Mouse (Mus musculus): Measurements from ENCODE around the gene C1ra. TPM values are rescaled to one million over a fixed set of nuclear protein-coding genes. Genes with fewer than 3 reads are reported as not detected.
"Not testable (repeated sequence)": the region's sequence is repeated elsewhere in the genome, so short reads cannot be mapped to it uniquely, and the experiment has no call there.

Gene C1ra
- polyA plus RNA-seq, 1 experiment from 2014 or later = 0.20 TPM

DNA sequence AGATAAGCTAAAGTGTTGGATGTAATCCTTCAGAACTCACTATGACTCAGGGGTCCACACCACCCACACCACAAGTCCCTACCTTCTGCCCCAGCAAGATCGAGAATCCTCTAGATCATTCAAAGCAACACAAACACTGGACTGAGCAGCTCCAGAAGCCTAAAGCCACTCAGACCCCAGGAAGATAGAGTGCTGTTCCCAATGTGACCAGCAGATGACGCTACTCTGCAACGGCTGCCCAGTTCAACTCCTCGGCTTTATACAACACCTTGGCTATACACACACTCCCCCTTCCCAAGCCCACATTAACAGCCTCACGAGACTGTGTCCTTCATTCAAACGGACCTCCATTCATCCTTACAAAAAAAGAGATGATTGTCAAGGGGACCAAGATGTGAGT lies 39.4 kb upstream of the C1ra start:
- DNase-seq (ENCODE audit: low spot score) (peak; percentile 7), ATAC-seq (replicated peaks; ENCODE audit: insufficient number of reproducible peaks, low FRiP score, low TSS enrichment, low read depth) (no peak)
- Histone ChIP-seq H3K27ac (replicated peaks; ENCODE audit: low read depth, low read length) (no peak overlapping the region), H3K9me3 (replicated peaks; ENCODE audit: control insufficient read depth, low read length) (no peaks in the 10 kb centered on the region), H3K4me2 (ENCODE audit: low read depth, low read length) (no peak overlapping the region), H3K27me3 (ENCODE audit: control insufficient read depth, insufficient read depth, low read length) (no peaks in the 10 kb centered on the region), H3K36me3 (replicated peaks; ENCODE audit: control insufficient read depth, insufficient read depth, low read depth, low read length) (no peaks in the 10 kb centered on the region), H3K9ac (replicated peaks; ENCODE audit: low read length) (no peak overlapping the region), H3K4me1 (ENCODE audit: control insufficient read depth, insufficient read depth, low read length) (no peaks in the 10 kb centered on the region), H3K4me3 (ENCODE audit: low read depth, low read length) (no peak overlapping the region)
- WGBS = 37% methylated on average over 6 of the region's 6 CpGs

DNA sequence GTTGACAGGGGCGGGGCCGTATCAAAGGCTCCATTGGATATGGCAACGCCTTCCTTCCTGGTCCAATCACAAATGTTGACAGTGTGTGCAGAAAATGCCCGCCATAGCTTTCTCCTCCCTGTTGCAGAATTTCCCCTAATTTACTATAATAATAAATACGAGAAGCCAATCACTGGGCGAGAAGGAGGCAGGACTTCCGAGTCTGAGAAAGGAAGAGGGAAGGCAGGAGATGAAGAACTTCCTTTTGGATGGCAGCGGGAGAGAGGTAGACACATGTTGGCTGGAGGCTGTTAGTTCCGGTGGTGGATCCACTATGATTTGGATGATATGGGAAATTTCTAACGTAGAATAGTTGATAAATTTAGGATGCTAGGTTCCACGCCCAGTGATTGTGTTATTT lies 37.6 kb upstream of the C1ra start:
- no peak for ATAC-seq (replicated peaks; ENCODE audit: insufficient number of reproducible peaks, low FRiP score, low TSS enrichment, low read depth)
- H3K36me3 ChIP-seq (replicated peaks; ENCODE audit: control insufficient read depth, insufficient read depth, low read depth, low read length) = no peaks in the 10 kb centered on the region
- H3K4me3 ChIP-seq (ENCODE audit: low read depth, low read length) = no peak overlapping the region

DNA sequence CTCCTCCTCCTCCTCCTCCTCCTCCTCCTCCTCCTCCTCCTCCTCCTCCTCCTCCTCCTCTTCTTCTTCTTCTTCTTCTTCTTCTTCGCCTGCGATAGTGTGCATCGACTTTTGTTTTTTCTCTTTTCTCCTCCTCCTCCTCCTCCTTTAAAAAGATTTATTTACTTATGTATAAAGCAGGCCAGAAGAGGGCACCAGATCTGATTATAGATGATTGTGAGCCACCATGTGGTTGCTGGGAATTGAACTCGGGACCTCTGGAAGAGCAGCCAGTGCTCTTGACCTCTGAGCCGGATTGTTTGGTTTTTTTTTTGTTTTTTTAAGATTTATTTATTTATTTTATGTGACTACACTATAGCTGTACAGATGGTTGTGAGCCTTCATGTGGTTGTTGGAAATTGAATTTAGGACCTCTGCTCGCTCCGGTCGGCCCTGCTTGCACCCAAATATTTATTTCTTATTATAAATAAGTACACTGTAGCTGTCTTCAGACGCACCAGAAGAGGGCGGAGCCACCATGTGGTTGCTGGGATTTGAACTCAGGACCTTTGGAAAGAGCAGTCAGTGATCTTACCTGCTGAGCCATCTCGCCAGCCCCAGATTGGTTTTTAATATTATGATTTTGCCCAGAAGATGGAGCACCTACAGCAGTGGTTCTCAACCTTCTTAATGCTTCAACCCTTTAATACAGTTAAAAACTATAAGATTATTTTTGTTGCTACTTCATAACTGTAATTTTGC lies 36.7 kb upstream of the C1ra start:
- not testable (repeated sequence) for H3K9me3 ChIP-seq (replicated peaks; ENCODE audit: control insufficient read depth, low read length); H3K27ac ChIP-seq (replicated peaks; ENCODE audit: low read depth, low read length); H3K4me3 ChIP-seq (ENCODE audit: low read depth, low read length); DNase-seq (ENCODE audit: low spot score); H3K4me2 ChIP-seq (ENCODE audit: low read depth, low read length); H3K27me3 ChIP-seq (ENCODE audit: control insufficient read depth, insufficient read depth, low read length); H3K9ac ChIP-seq (replicated peaks; ENCODE audit: low read length); ATAC-seq (replicated peaks; ENCODE audit: insufficient number of reproducible peaks, low FRiP score, low TSS enrichment, low read depth); H3K4me1 ChIP-seq (ENCODE audit: control insufficient read depth, insufficient read depth, low read length); H3K36me3 ChIP-seq (replicated peaks; ENCODE audit: control insufficient read depth, insufficient read depth, low read depth, low read length)
- 90% methylated on average over 8 of the region's 11 CpGs for WGBS

More for the DNA sequence above, 37.6 kb upstream of the C1ra start:
- Histone ChIP-seq H3K4me1 (ENCODE audit: control insufficient read depth, insufficient read depth, low read length) (no peaks in the 10 kb centered on the region), H3K27ac (replicated peaks; ENCODE audit: low read depth, low read length) (no peak overlapping the region), H3K9me3 (replicated peaks; ENCODE audit: control insufficient read depth, low read length) (no peaks in the 10 kb centered on the region), H3K27me3 (ENCODE audit: control insufficient read depth, insufficient read depth, low read length) (no peaks in the 10 kb centered on the region), H3K4me2 (ENCODE audit: low read depth, low read length) (no peak overlapping the region), H3K9ac (replicated peaks; ENCODE audit: low read length) (no peak overlapping the region)
- 83% methylated on average over 11 of the region's 11 CpGs for WGBS
- no peak for DNase-seq (ENCODE audit: low spot score)

DNA sequence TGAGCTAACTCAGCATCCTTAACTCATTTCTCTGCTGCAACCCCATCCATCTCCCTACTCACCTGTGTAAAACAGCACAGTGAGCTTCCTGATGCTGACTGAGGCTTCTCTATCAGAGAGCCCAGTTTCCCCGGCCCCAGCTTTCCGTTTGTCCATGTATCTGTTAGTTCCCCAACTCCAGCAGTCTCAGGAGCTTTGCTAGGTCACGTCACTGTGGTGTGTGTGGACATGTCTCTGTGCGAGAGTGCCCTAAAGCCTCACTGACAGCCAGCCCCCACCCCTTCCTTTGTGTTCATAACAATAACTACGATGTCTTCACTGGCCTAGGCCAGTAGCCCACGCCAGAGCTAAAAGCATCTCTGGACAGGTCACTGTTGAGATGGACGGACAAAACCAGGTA lies 36.0 kb upstream of the C1ra start:
- H3K4me3 ChIP-seq (ENCODE audit: low read depth, low read length) = no peak overlapping the region
- no peak overlapping the region for H3K27ac ChIP-seq (replicated peaks; ENCODE audit: low read depth, low read length)
- H3K4me2 ChIP-seq (ENCODE audit: low read depth, low read length) = no peak overlapping the region
- no peaks in the 10 kb centered on the region for H3K27me3 ChIP-seq (ENCODE audit: control insufficient read depth, insufficient read depth, low read length)
- DNase-seq (ENCODE audit: low spot score) (no peak), ATAC-seq (replicated peaks; ENCODE audit: insufficient number of reproducible peaks, low FRiP score, low TSS enrichment, low read depth) (no peak)
- WGBS = 84% methylated on average over 7 of the region's 7 CpGs
- H3K36me3 ChIP-seq (replicated peaks; ENCODE audit: control insufficient read depth, insufficient read depth, low read depth, low read length) = no peaks in the 10 kb centered on the region
- H3K4me1 ChIP-seq (ENCODE audit: control insufficient read depth, insufficient read depth, low read length) = no peaks in the 10 kb centered on the region
- no peak overlapping the region for H3K9ac ChIP-seq (replicated peaks; ENCODE audit: low read length)
- no peaks in the 10 kb centered on the region for H3K9me3 ChIP-seq (replicated peaks; ENCODE audit: control insufficient read depth, low read length)

DNA sequence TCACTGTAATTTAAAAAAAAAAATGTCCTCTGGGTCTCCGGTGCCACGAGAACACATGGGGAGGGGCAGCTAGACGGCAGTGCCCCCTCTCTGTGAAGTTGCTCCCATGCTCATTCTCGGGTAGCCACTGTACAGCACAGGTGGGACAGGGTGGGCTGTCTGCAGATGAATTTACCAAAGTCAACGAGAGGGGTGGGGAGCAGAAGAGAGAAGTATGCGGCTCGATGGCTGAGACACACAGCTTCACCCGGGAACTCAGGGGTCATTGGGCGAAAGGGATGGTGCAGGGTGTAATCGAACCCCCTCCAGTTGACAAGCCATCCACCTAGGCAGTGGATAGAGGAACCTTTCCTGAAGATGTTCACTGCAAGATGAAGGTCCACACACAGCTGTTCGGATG lies 35.4 kb upstream of the C1ra start:
- DNase-seq (ENCODE audit: low spot score) (no peak), ATAC-seq (replicated peaks; ENCODE audit: insufficient number of reproducible peaks, low FRiP score, low TSS enrichment, low read depth) (no peak)
- H3K4me1 ChIP-seq (ENCODE audit: control insufficient read depth, insufficient read depth, low read length) = no peaks in the 10 kb centered on the region
- no peaks in the 10 kb centered on the region for H3K9me3 ChIP-seq (replicated peaks; ENCODE audit: control insufficient read depth, low read length)
- H3K27me3 ChIP-seq (ENCODE audit: control insufficient read depth, insufficient read depth, low read length) = no peaks in the 10 kb centered on the region
- no peaks in the 10 kb centered on the region for H3K36me3 ChIP-seq (replicated peaks; ENCODE audit: control insufficient read depth, insufficient read depth, low read depth, low read length)
- H3K4me3 ChIP-seq (ENCODE audit: low read depth, low read length) = no peak overlapping the region
- no peak overlapping the region for H3K4me2 ChIP-seq (ENCODE audit: low read depth, low read length)
- H3K9ac ChIP-seq (replicated peaks; ENCODE audit: low read length) = no peak overlapping the region
- WGBS = 87% methylated on average over 11 of the region's 11 CpGs
- H3K27ac ChIP-seq (replicated peaks; ENCODE audit: low read depth, low read length) = no peak overlapping the region

DNA sequence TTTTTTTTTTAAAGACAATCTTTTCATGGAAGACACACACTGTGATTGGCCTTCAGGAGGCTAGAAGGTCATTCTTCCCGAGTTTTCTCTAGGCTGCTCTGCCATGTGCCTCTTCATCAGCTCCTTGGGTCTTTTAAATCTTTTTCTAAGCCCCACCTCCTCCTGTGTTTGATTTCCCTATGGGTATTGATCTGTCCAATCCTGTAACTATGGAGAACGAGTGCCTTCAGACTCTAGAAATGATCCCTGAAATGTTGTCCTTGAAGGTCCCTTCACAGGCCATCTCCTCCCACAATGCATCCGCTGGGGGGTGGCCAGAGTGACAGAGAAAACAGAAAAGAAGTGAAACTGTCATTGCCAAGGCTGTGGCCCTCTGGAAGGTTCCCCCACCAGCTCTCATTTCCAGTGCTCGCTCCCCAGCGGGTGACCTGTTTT lies 35.0 kb upstream of the C1ra start:
- no peak for ATAC-seq (replicated peaks; ENCODE audit: insufficient number of reproducible peaks, low FRiP score, low TSS enrichment, low read depth)
- no peaks in the 10 kb centered on the region for H3K27me3 ChIP-seq (ENCODE audit: control insufficient read depth, insufficient read depth, low read length)
- H3K9me3 ChIP-seq (replicated peaks; ENCODE audit: control insufficient read depth, low read length) = no peaks in the 10 kb centered on the region
- H3K27ac ChIP-seq (replicated peaks; ENCODE audit: low read depth, low read length) = no peak overlapping the region
- H3K9ac ChIP-seq (replicated peaks; ENCODE audit: low read length) = no peak overlapping the region
- no peak overlapping the region for H3K4me2 ChIP-seq (ENCODE audit: low read depth, low read length)
- DNase-seq (ENCODE audit: low spot score) = no peak
- no peaks in the 10 kb centered on the region for H3K4me1 ChIP-seq (ENCODE audit: control insufficient read depth, insufficient read depth, low read length)
- H3K4me3 ChIP-seq (ENCODE audit: low read depth, low read length) = no peak overlapping the region
- no peaks in the 10 kb centered on the region for H3K36me3 ChIP-seq (replicated peaks; ENCODE audit: control insufficient read depth, insufficient read depth, low read depth, low read length)
- 67% methylated on average over 5 of the region's 5 CpGs for WGBS

DNA sequence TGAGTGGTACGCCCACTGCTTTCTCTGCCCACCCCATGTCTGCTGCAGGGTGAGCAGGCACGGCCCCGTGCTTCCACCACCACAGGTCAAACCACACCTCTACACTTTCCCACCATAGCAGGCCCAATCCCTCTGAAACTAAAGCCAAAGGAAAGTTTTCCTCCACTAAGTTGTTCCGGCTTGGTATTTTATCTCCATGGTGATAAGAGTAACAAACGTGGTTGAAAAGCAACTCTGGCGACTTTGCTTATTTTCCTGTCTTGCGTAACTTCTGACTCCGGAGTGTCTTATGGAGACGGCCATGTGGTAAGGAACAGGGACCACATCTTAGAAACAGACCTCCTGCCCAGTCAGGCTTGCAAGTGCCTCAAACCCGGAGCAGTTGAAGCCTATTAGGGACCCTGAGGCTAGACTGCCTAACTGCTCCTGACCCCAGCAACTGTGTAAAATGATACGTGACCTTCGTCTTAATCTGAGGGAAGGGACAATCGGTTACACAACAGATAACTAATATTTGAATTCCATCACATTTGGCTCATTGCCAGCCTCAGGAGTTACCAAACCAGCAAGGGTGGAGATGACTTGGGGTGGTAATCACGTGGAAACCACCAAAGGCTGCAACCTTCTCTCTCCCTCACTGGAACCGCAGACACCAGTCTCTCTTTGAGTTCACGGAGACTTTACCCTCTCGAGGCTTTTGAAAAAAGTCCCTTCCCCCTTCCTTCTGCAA lies 34.1 kb upstream of the C1ra start:
- Histone ChIP-seq H3K4me1 (ENCODE audit: control insufficient read depth, insufficient read depth, low read length) (no peaks in the 10 kb centered on the region), H3K4me3 (ENCODE audit: low read depth, low read length) (no peak overlapping the region), H3K27ac (replicated peaks; ENCODE audit: low read depth, low read length) (no peak overlapping the region), H3K4me2 (ENCODE audit: low read depth, low read length) (no peak overlapping the region), H3K9ac (replicated peaks; ENCODE audit: low read length) (no peak overlapping the region), H3K9me3 (replicated peaks; ENCODE audit: control insufficient read depth, low read length) (no peaks in the 10 kb centered on the region), H3K36me3 (replicated peaks; ENCODE audit: control insufficient read depth, insufficient read depth, low read depth, low read length) (no peaks in the 10 kb centered on the region), H3K27me3 (ENCODE audit: control insufficient read depth, insufficient read depth, low read length) (no peaks in the 10 kb centered on the region)
- no peak for ATAC-seq (replicated peaks; ENCODE audit: insufficient number of reproducible peaks, low FRiP score, low TSS enrichment, low read depth)
- no peak for DNase-seq (ENCODE audit: low spot score)
- whole genome bisulfite sequencing = 65% methylated on average over 17 of the region's 17 CpGs

DNA sequence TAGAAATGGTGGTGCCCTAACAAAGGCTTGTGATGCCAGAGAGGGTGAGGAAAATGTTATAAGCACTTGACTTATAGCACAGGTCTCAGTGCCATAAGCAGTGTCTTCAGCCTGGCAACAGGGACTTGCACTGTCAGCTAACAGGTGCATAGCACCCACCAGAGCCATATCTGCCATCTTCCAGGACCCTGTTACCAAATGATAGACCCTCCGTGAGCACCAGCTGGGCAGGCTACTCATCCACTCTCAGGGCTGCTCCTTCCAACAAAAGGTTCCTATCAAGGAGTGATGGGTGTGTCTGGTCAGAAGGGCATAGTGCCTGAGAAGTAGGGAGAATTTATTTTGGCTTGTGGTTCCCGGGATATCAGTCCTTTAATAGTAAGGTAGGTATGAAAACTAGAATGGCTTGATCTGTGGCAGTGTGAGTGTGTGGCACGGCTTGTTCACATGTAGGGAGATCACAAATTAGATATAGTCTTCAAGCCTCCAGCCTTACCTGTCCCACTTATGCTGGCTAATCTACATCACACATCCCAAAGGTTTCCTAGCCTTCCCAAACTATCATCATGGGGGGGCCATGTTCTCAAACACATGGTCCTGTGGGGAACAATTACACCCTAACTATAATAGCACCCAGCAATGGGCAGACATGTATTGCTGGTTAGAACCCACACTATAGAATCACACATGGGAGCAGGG lies 33.2 kb upstream of the C1ra start:
- H3K4me2 ChIP-seq (ENCODE audit: low read depth, low read length) = no peak overlapping the region
- DNase-seq (ENCODE audit: low spot score) (no peak), ATAC-seq (replicated peaks; ENCODE audit: insufficient number of reproducible peaks, low FRiP score, low TSS enrichment, low read depth) (no peak)
- no peaks in the 10 kb centered on the region for H3K27me3 ChIP-seq (ENCODE audit: control insufficient read depth, insufficient read depth, low read length)
- H3K27ac ChIP-seq (replicated peaks; ENCODE audit: low read depth, low read length) = no peak overlapping the region
- H3K36me3 ChIP-seq (replicated peaks; ENCODE audit: control insufficient read depth, insufficient read depth, low read depth, low read length) = no peaks in the 10 kb centered on the region
- 85% methylated on average over 3 of the region's 3 CpGs for WGBS
- H3K4me3 ChIP-seq (ENCODE audit: low read depth, low read length) = no peak overlapping the region
- no peaks in the 10 kb centered on the region for H3K4me1 ChIP-seq (ENCODE audit: control insufficient read depth, insufficient read depth, low read length)
- H3K9me3 ChIP-seq (replicated peaks; ENCODE audit: control insufficient read depth, low read length) = no peaks in the 10 kb centered on the region
- H3K9ac ChIP-seq (replicated peaks; ENCODE audit: low read length) = no peak overlapping the region
